Mouse (Mus musculus) embryonic facial prominence, embryonic 11.5 days (tissue): ENCODE measurements around the gene Copa. TPM values are rescaled to one million over a fixed set of nuclear protein-coding genes. Genes with fewer than 3 reads are reported as not detected.
A peak's percentile ranks its signal among the peaks of the same experiment; 100 is the strongest.

Experiments used
- ATAC-seq: fragments of 200-750 bp; cut with Nextera tagmentation; replicated peaks from 2 replicates; pipeline ENCODE4 v1.8.0; 2017; ENCODE audit warnings: low read depth; ENCODE audit not compliant: insufficient number of reproducible peaks, low FRiP score, low TSS enrichment
- DNase-seq: peaks from one replicate; pipeline ENCODE4 v3.0.0-alpha.2; 2015; ENCODE audit warnings: low spot score
- H3K27ac ChIP-seq: fragments of 300-500 bp; sonication (generic); replicated peaks from 2 replicates; pipeline ENCODE4 v1.5.1; 2014; ENCODE audit warnings: mild to moderate bottlenecking, low read depth, low read length, control low read depth
- H3K27me3 ChIP-seq: fragments of 300-500 bp; sonication (generic); 2 replicates; pipeline ENCODE4 v1.6.1; 2014; ENCODE audit warnings: mild to moderate bottlenecking, low read length, moderate library complexity, mixed read lengths; ENCODE audit not compliant: control insufficient read depth, insufficient read depth
- H3K36me3 ChIP-seq: fragments of 300-500 bp; sonication (generic); replicated peaks from 2 replicates; pipeline ENCODE4 v1.6.1; 2014; ENCODE audit warnings: low read depth, mild to moderate bottlenecking, low read length, moderate library complexity, mixed read lengths; ENCODE audit not compliant: control insufficient read depth, insufficient read depth
- H3K4me1 ChIP-seq: fragments of 300-500 bp; sonication (generic); 2 replicates; pipeline ENCODE4 v1.6.1; 2014; ENCODE audit warnings: low read length, mixed read lengths; ENCODE audit not compliant: control insufficient read depth, insufficient read depth
- H3K4me2 ChIP-seq: fragments of 300-500 bp; sonication (generic); 2 replicates; pipeline ENCODE4 v1.6.1; 2014; ENCODE audit warnings: low read depth, mild to moderate bottlenecking, control low read depth, low read length, moderate library complexity
- H3K4me3 ChIP-seq: fragments of 300-500 bp; sonication (generic); 2 replicates; pipeline ENCODE4 v1.5.1; 2014; ENCODE audit warnings: low read depth, low read length, control low read depth
- H3K9ac ChIP-seq: fragments of 300-500 bp; sonication (generic); replicated peaks from 2 replicates; pipeline ENCODE4 v1.6.1; 2014; ENCODE audit warnings: mild to moderate bottlenecking, control low read depth, low read length
- H3K9me3 ChIP-seq: fragments of 300-500 bp; sonication (generic); replicated peaks from 2 replicates; pipeline ENCODE4 v1.6.1; 2016; ENCODE audit warnings: mild to moderate bottlenecking, low read length, inconsistent platforms, mixed read lengths; ENCODE audit not compliant: control insufficient read depth
- WGBS: fragments of 180-500 bp; shearing (Covaris S2); extraction: QIAGEN DNeasy Blood & Tissue Kit; methylation state at CpG from one replicate; pipeline ENCODE4 v1.1.7; 2014; 5-methylcytosine and 5-hydroxymethylcytosine counted together
- polyA plus RNA-seq: library from polyadenylated mRNA; unstranded; fragments of >200 nt; fragmentation: Nextera tagmentation; extraction: Ambion mirVana; gene quantifications from 2 replicates; pipeline ENCODE4 v1.2.1, GENCODE M21; 2014

Gene Copa
- polyA plus RNA-seq, 1 experiment from 2014 or later: 186 TPM

GRCm38 (mm10) chr1:172148955-172149815 lies 66.9 kb downstream of the Copa start:
- Histone ChIP-seq H3K9me3 (no peaks in the 10 kb centered on the region), H3K4me2 (peak overlapping the region; percentile 30), H3K4me3 (peak overlapping the region; percentile 93), H3K27ac (peak overlapping the region; percentile 95), H3K9ac (peak overlapping the region; percentile 99), H3K36me3 (peaks cover 3% of the 10 kb centered on the region), H3K4me1 (no peaks in the 10 kb centered on the region), H3K27me3 (no peaks in the 10 kb centered on the region)
- ATAC-seq (no peak), DNase-seq (peak; percentile 26)
- 17% methylated on average over 19 of the region's 19 CpGs for WGBS

GRCm38 (mm10) chr1:172154536-172154935 lies 72.2 kb downstream of the Copa start:
- Histone ChIP-seq H3K9ac (no peak overlapping the region), H3K36me3 (peaks cover 3% of the 10 kb centered on the region), H3K27me3 (no peaks in the 10 kb centered on the region), H3K9me3 (no peaks in the 10 kb centered on the region), H3K27ac (no peak overlapping the region), H3K4me1 (no peaks in the 10 kb centered on the region), H3K4me2 (no peak overlapping the region), H3K4me3 (no peak overlapping the region)
- no peak for DNase-seq
- WGBS: 88% methylated on average over 3 of the region's 3 CpGs
- ATAC-seq: no peak

DNA sequence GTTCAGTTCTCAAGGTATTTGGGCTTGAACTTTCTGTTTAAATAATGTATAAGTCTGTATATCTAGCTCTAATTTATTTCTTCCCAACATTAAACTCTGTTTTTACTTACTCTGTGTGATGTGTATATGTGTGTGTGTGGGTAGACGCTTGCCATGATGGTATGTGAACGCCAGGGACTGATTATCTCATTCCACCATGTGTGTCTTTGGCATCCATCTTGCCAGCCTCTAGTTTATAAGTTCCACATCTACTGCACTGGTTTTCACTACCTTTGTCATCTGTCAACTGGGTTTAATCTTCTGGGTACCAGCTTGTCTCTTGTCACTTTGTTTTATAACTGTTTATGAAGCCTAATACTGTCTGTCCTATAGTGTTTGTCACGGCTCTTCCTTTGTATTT lies 73.2 kb downstream of the Copa start:
- no peaks in the 10 kb centered on the region for H3K9me3 ChIP-seq
- no peak overlapping the region for H3K9ac ChIP-seq
- H3K27me3 ChIP-seq: no peaks in the 10 kb centered on the region
- H3K4me3 ChIP-seq: no peak overlapping the region
- H3K27ac ChIP-seq: no peak overlapping the region
- no peaks in the 10 kb centered on the region for H3K4me1 ChIP-seq
- ATAC-seq: no peak
- peaks cover 3% of the 10 kb centered on the region for H3K36me3 ChIP-seq
- H3K4me2 ChIP-seq: no peak overlapping the region
- 93% methylated on average over 3 of the region's 3 CpGs for WGBS
- no peak for DNase-seq

DNA sequence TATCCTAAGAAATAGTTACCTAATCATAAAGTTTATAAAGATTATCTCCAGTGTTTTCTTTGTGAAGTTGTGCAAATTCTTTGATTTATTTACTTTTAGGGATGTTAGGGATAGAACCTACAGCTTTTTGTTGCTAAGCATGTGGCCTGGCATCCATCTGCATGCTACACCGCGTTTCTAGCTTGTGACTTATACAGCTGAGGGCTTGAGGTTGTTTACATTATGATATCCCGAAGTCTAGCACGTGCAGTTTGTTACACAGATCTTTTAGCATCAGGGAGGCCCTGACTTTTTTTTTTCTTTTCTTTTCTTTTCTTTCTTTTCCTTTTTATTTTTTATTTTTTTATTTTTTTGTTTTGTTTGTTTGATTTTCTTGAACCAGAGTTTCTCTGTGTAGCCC lies 77.6 kb downstream of the Copa start:
- Histone ChIP-seq H3K4me1 (no peaks in the 10 kb centered on the region), H3K9me3 (no peaks in the 10 kb centered on the region), H3K27me3 (no peaks in the 10 kb centered on the region), H3K36me3 (no peaks in the 10 kb centered on the region), H3K27ac (no peak overlapping the region), H3K4me2 (no peak overlapping the region), H3K9ac (no peak overlapping the region), H3K4me3 (no peak overlapping the region)
- ATAC-seq (no peak), DNase-seq (no peak)
- 81% methylated on average over 4 of the region's 4 CpGs for WGBS

GRCm38 (mm10) chr1:172160508-172160907 lies 78.2 kb downstream of the Copa start:
- H3K36me3 ChIP-seq: no peaks in the 10 kb centered on the region
- no peak overlapping the region for H3K9ac ChIP-seq
- no peaks in the 10 kb centered on the region for H3K4me1 ChIP-seq
- ATAC-seq (no peak), DNase-seq (no peak)
- no peak overlapping the region for H3K27ac ChIP-seq
- no peaks in the 10 kb centered on the region for H3K9me3 ChIP-seq
- no peaks in the 10 kb centered on the region for H3K27me3 ChIP-seq
- H3K4me3 ChIP-seq: no peak overlapping the region
- no peak overlapping the region for H3K4me2 ChIP-seq

GRCm38 (mm10) chr1:172162009-172162408 lies 79.7 kb downstream of the Copa start:
- H3K4me3 ChIP-seq: no peak overlapping the region
- no peak overlapping the region for H3K27ac ChIP-seq
- no peak overlapping the region for H3K9ac ChIP-seq
- H3K4me2 ChIP-seq: no peak overlapping the region
- H3K36me3 ChIP-seq: peaks cover 2% of the 10 kb centered on the region
- DNase-seq (peak; percentile 31), ATAC-seq (no peak; the same call in 1 of the 2 replicates)
- H3K4me1 ChIP-seq: no peaks in the 10 kb centered on the region
- 83% methylated on average over 1 of the region's 1 CpGs for WGBS
- no peaks in the 10 kb centered on the region for H3K27me3 ChIP-seq
- no peaks in the 10 kb centered on the region for H3K9me3 ChIP-seq

- Histone ChIP-seq H3K27me3 (no peaks in the 10 kb centered on the region), H3K9ac (no peak overlapping the region), H3K27ac (no peak overlapping the region), H3K9me3 (no peaks in the 10 kb centered on the region), H3K4me1 (no peaks in the 10 kb centered on the region), H3K4me3 (no peak overlapping the region), H3K36me3 (peaks cover 5% of the 10 kb centered on the region), H3K4me2 (no peak overlapping the region)
- 78% methylated on average over 6 of the region's 6 CpGs for WGBS
- ATAC-seq (no peak), DNase-seq (no peak)
These were observed 80.6 kb downstream of the Copa start for GRCm38 (mm10) chr1:172162959-172163358.

DNA sequence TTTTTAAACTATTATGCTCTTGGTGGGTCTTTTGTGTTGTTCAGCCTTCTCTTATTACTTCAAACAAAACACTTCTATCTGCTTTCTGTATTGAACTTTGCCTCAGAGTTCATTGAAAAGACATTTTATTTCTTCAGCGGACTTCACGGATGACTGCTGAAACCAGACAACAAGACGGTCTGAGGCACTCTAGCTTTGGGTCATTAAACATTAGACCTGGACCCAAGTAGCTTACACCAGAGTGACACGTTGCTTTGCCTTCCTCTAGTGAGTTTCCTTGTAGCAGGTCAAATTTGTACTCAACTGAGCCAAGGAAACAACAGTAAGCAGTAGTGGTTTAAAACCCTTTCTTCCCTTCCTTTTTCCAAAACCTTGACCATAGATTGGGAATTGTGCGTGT lies 85.6 kb downstream of the Copa start:
- Histone ChIP-seq H3K9me3 (no peaks in the 10 kb centered on the region), H3K27me3 (no peaks in the 10 kb centered on the region), H3K4me2 (no peak overlapping the region), H3K4me1 (no peaks in the 10 kb centered on the region), H3K36me3 (peaks cover 12% of the 10 kb centered on the region), H3K4me3 (no peak overlapping the region), H3K27ac (no peak overlapping the region), H3K9ac (no peak overlapping the region)
- 84% methylated on average over 5 of the region's 5 CpGs for WGBS
- ATAC-seq: no peak
- DNase-seq: no peak
